Mouse (Mus musculus) cerebellum, adult 2 months (tissue): ENCODE measurements at regions not wholly inside any gene's neighbourhood (a gene's known extent, or its start where the extent isn't known, plus 50 kb on each side); places are given as distances from the start of the nearest gene placed in this dataset.
A peak's percentile ranks its signal among the peaks of the same experiment; 100 is the strongest.

ENCODE experiments used
- DNase-seq, 2 experiments: peaks; one replicate each; pipeline ENCODE4 v3.0.0; 2021
- H3K27ac ChIP-seq: fragments of 200-500 bp; 2 replicates; pipeline ENCODE4 v1.5.1; 2012; ENCODE audit warnings: low read length, control low read depth, inconsistent platforms; ENCODE audit not compliant: insufficient read depth
- H3K27me3 ChIP-seq: fragments of 200-500 bp; 2 replicates; pipeline ENCODE4 v1.6.1; 2012; ENCODE audit warnings: inconsistent platforms, mild to moderate bottlenecking, low read length, moderate library complexity; ENCODE audit not compliant: control insufficient read depth, insufficient read depth
- H3K4me1 ChIP-seq: fragments of 200-500 bp; 2 replicates; pipeline ENCODE4 v1.6.1; 2011; ENCODE audit warnings: low read length; ENCODE audit not compliant: control insufficient read depth, insufficient read depth
- H3K4me3 ChIP-seq: fragments of 200-500 bp; replicated peaks from 2 replicates; pipeline ENCODE3; 2011; ENCODE audit warnings: mild to moderate bottlenecking, low read depth, low read length, control low read depth; ENCODE audit not compliant: insufficient read depth
- CTCF ChIP-seq: fragments of 200-500 bp; IDR thresholded peaks from 2 replicates; pipeline ENCODE4 v1.5.1; 2011; ENCODE audit warnings: low read depth, mild to moderate bottlenecking, control low read depth, low read length, moderate library complexity, borderline replicate concordance; ENCODE audit not compliant: insufficient read depth
- POLR2A ChIP-seq: fragments of 200-500 bp; IDR thresholded peaks from 2 replicates; pipeline ENCODE4 v1.6.1; 2011; ENCODE audit warnings: low read length, control low read depth, borderline replicate concordance; ENCODE audit not compliant: insufficient read depth
- WGBS: fragments of 180-500 bp; shearing (Covaris S2); methylation state at CpG from one replicate; pipeline ENCODE4 v1.1.7; 2018; 5-methylcytosine and 5-hydroxymethylcytosine counted together

- Histone ChIP-seq H3K27ac (no peak overlapping the region), H3K4me3 (no peak overlapping the region), H3K27me3 (no peaks in the 10 kb centered on the region), H3K4me1 (no peaks in the 10 kb centered on the region)
- 62% methylated on average over 1 of the region's 1 CpGs for WGBS
- TF ChIP-seq CTCF (no peak), POLR2A (no peak)
- no peak for DNase-seq
Observed at GRCm38 (mm10) chr5:41941216-41941615, 97.1 kb upstream of the Bod1l start.

- Histone ChIP-seq H3K4me1 (no peaks in the 10 kb centered on the region), H3K27ac (no peak overlapping the region), H3K27me3 (no peaks in the 10 kb centered on the region), H3K4me3 (no peak overlapping the region)
- DNase-seq: no peak
- TF ChIP-seq POLR2A (no peak), CTCF (no peak)
- 15% methylated on average over 4 of the region's 4 CpGs for WGBS
Observed at GRCm38 (mm10) chr5:41939736-41940135, 95.6 kb upstream of the Bod1l start.

- H3K4me1 ChIP-seq: peaks cover 7% of the 10 kb centered on the region; the same call in 1 of the 2 replicates
- peak overlapping the region; percentile 29; the same call in 1 of the 2 replicates for H3K27ac ChIP-seq
- DNase-seq: peak; percentile 78 to 86
- H3K27me3 ChIP-seq: no peaks in the 10 kb centered on the region
- TF ChIP-seq CTCF (no peak), POLR2A (no peak)
- no peak overlapping the region for H3K4me3 ChIP-seq
- WGBS: 20% methylated on average over 5 of the region's 5 CpGs
Observed at GRCm38 (mm10) chr5:41910053-41910452, 65.9 kb upstream of the Bod1l start.

- DNase-seq: peak; percentile 18 to 76
- TF ChIP-seq POLR2A (no peak), CTCF (no peak)
- H3K4me1 ChIP-seq: peaks cover 7% of the 10 kb centered on the region; the same call in 1 of the 2 replicates
- WGBS: 47% methylated on average over 1 of the region's 1 CpGs
- no peaks in the 10 kb centered on the region for H3K27me3 ChIP-seq
- H3K27ac ChIP-seq: no peak overlapping the region; the same call in 1 of the 2 replicates
- H3K4me3 ChIP-seq: no peak overlapping the region
Observed at GRCm38 (mm10) chr5:41907749-41908148, 63.6 kb upstream of the Bod1l start.

- peaks cover 3% of the 10 kb centered on the region; the same call in 1 of the 2 replicates for H3K4me1 ChIP-seq
- no peak overlapping the region for H3K27ac ChIP-seq
- whole genome bisulfite sequencing: 73% methylated on average over 1 of the region's 1 CpGs
- DNase-seq: no peak
- TF ChIP-seq CTCF (no peak), POLR2A (no peak)
- H3K27me3 ChIP-seq: no peaks in the 10 kb centered on the region
- H3K4me3 ChIP-seq: no peak overlapping the region
Observed at GRCm38 (mm10) chr5:41904512-41904911, 60.4 kb upstream of the Bod1l start.

- no peak overlapping the region for H3K4me3 ChIP-seq
- no peaks in the 10 kb centered on the region for H3K27me3 ChIP-seq
- DNase-seq: no peak
- H3K27ac ChIP-seq: no peak overlapping the region
- no peaks in the 10 kb centered on the region for H3K4me1 ChIP-seq
- 75% methylated on average over 2 of the region's 2 CpGs for WGBS
- TF ChIP-seq POLR2A (no peak), CTCF (no peak)
Observed at GRCm38 (mm10) chr5:41899237-41899636, 55.1 kb upstream of the Bod1l start.

GRCm38 (mm10) chr5:41898748-41899147, 54.6 kb upstream of the Bod1l start:
- Histone ChIP-seq H3K27ac (no peak overlapping the region), H3K4me1 (no peaks in the 10 kb centered on the region), H3K27me3 (no peaks in the 10 kb centered on the region), H3K4me3 (no peak overlapping the region)
- no peak for DNase-seq
- 30% methylated on average over 1 of the region's 1 CpGs for WGBS
- TF ChIP-seq CTCF (no peak), POLR2A (no peak)
